ENCODE assay signal across 7 mouse cellular contexts in genomic region chr14:6889521-6890012, GRCm38 (mm10). TPM values are rescaled to one million over a fixed set of nuclear protein-coding genes. Genes with fewer than 3 reads are reported as not detected.
DNase-seq lines count a peak whose midpoint lies in the region; ATAC-seq and TF ChIP-seq lines count a peak whose summit lies in the region.
"Not testable (repeated sequence)": the region's sequence is repeated elsewhere in the genome, so short reads cannot be mapped to it uniquely, and the experiment has no call there.

Gene Gm3667, minus strand, starts transcription at chr14:6889962.

- not testable (repeated sequence) for H3K27me3 ChIP-seq in forebrain, embryonic 16.5 days (replicated peaks; ENCODE audit: control insufficient read depth, insufficient read depth, low read length); heart, embryonic 14.5 days (ENCODE audit: control insufficient read depth, insufficient read depth, low read length); lung, embryonic 16.5 days (ENCODE audit: control insufficient read depth, insufficient read depth, low read depth, low read length); neural tube, embryonic 14.5 days (ENCODE audit: control insufficient read depth, insufficient read depth, low read length)

- peak; percentile 1 for DNase-seq in induced T-regulatory cell, adult 2 months (ENCODE audit: low read depth)
- not testable (repeated sequence) for DNase-seq in layer of hippocampus, adult 2 months (ENCODE audit: low spot score in 2 of 2)

- not testable (repeated sequence) for ATAC-seq in forebrain, embryonic 16.5 days; heart, embryonic 14.5 days (ENCODE audit: insufficient number of reproducible peaks, insufficient read depth, low FRiP score, low read depth); lung, embryonic 16.5 days (ENCODE audit: low read depth); neural tube, embryonic 14.5 days (ENCODE audit: low read depth)

- not testable (repeated sequence) for H3K36me3 ChIP-seq in forebrain, embryonic 16.5 days (ENCODE audit: control insufficient read depth, insufficient read depth); heart, embryonic 14.5 days (ENCODE audit: control insufficient read depth, insufficient read depth, low read length); lung, embryonic 16.5 days (ENCODE audit: control insufficient read depth, insufficient read depth, low read length); neural tube, embryonic 14.5 days (ENCODE audit: control insufficient read depth, insufficient read depth, low read length)

- H3K27ac ChIP-seq in cortical plate, adult 2 months (ENCODE audit: insufficient read depth, low read length); forebrain, embryonic 16.5 days (ENCODE audit: low read length); heart, embryonic 14.5 days (replicated peaks in 1 of 2; ENCODE audit: control insufficient read depth in 1 of 2, insufficient read depth in 1 of 2, low read depth in 2 of 2, low read length in 2 of 2); layer of hippocampus, adult 2 months; lung, embryonic 16.5 days (ENCODE audit: low read length); neural tube, embryonic 14.5 days (ENCODE audit: low read depth, low read length): not testable (repeated sequence)

- not testable (repeated sequence) for TF ChIP-seq CTCF in cortical plate, adult 2 months (IDR thresholded peaks at IDR 0.05; ENCODE audit: extremely low read depth, insufficient read depth, low read length); layer of hippocampus, adult 2 months (conservative IDR thresholded peaks at IDR 0.05)

- WGBS in forebrain, embryonic 16.5 days, result 0% methylated on average over 7 of the region's 43 CpGs
- 0% methylated on average over 3 of the region's 43 CpGs for WGBS in heart, embryonic 14.5 days
- 0% methylated on average over 4 of the region's 43 CpGs for WGBS in lung, embryonic 16.5 days
- 0% methylated on average over 1 of the region's 43 CpGs for WGBS in neural tube, embryonic 14.5 days

- not testable (repeated sequence) for H3K4me1 ChIP-seq in cortical plate, adult 2 months (ENCODE audit: control insufficient read depth, insufficient read depth, low read length); forebrain, embryonic 16.5 days (replicated peaks; ENCODE audit: control insufficient read depth, insufficient read depth, low read length); heart, embryonic 14.5 days (ENCODE audit: control insufficient read depth in 2 of 2, insufficient read depth in 2 of 2, low read length in 2 of 2); lung, embryonic 16.5 days (replicated peaks; ENCODE audit: control insufficient read depth, insufficient read depth, low read length); neural tube, embryonic 14.5 days (ENCODE audit: control insufficient read depth, insufficient read depth, low read length)

- peak within 1 kb of the TSS; percentile 36 for H3K9ac ChIP-seq in forebrain, embryonic 16.5 days (replicated peaks; ENCODE audit: low read depth, low read length)
- H3K9ac ChIP-seq in heart, embryonic 14.5 days (ENCODE audit: low read length); lung, embryonic 16.5 days (ENCODE audit: low read length): not testable (repeated sequence)
- H3K9ac ChIP-seq in neural tube, embryonic 14.5 days (replicated peaks; ENCODE audit: low read depth, low read length), result peak within 1 kb of the TSS; percentile 39; the same call in 1 of the 2 replicates

- peak within 1 kb of the TSS; percentile 38 for H3K4me3 ChIP-seq in cortical plate, adult 2 months (ENCODE audit: insufficient read depth, low read length)
- H3K4me3 ChIP-seq in forebrain, embryonic 16.5 days (replicated peaks; ENCODE audit: low read length), result peak within 1 kb of the TSS; percentile 41
- H3K4me3 ChIP-seq in heart, embryonic 14.5 days (ENCODE audit: control insufficient read depth in 1 of 2, insufficient read depth in 1 of 2, low read depth in 1 of 2, low read length in 2 of 2), result peak within 1 kb of the TSS; percentile 34 to 37
- peak within 1 kb of the TSS; percentile 48 for H3K4me3 ChIP-seq in layer of hippocampus, adult 2 months
- peak within 1 kb of the TSS; percentile 34 for H3K4me3 ChIP-seq in lung, embryonic 16.5 days (ENCODE audit: low read length)
- peak within 1 kb of the TSS; percentile 32 for H3K4me3 ChIP-seq in neural tube, embryonic 14.5 days (ENCODE audit: low read depth, low read length)

- H3K4me2 ChIP-seq in forebrain, embryonic 16.5 days (ENCODE audit: low read length), result peak within 1 kb of the TSS; percentile 47
- H3K4me2 ChIP-seq in heart, embryonic 14.5 days (ENCODE audit: low read length), result peak within 1 kb of the TSS; percentile 64
- peak within 1 kb of the TSS; percentile 52 for H3K4me2 ChIP-seq in lung, embryonic 16.5 days (ENCODE audit: low read depth, low read length)
- peak within 1 kb of the TSS; percentile 41 for H3K4me2 ChIP-seq in neural tube, embryonic 14.5 days (ENCODE audit: low read depth, low read length)

- not testable (repeated sequence) for H3K9me3 ChIP-seq in forebrain, embryonic 16.5 days (ENCODE audit: control insufficient read depth, low read length); heart, embryonic 14.5 days (ENCODE audit: control insufficient read depth, low read length); lung, embryonic 16.5 days (ENCODE audit: control insufficient read depth, low read length); neural tube, embryonic 14.5 days (ENCODE audit: control insufficient read depth, low read length)

- not testable (repeated sequence) for TF ChIP-seq POLR2A in cortical plate, adult 2 months (IDR thresholded peaks at IDR 0.05; ENCODE audit: extremely low read depth, insufficient read depth, low read length)

RNA-seq across cellular contexts. Expression of gene Gm3667, which starts in this region (rescaled TPM):
- 3.6 and 3.7 TPM in 2 replicates for polyA plus RNA-seq in cortical plate, adult 2 months (2012; rRNA removed)
- 7.2 and 9.8 TPM in 2 replicates for polyA plus RNA-seq in forebrain, embryonic 16.5 days (2015; fragmentation: Nextera tagmentation; extraction: Ambion mirVana)
- 0.75 and 1.9 TPM in 2 replicates for polyA plus RNA-seq in heart, embryonic 14.5 days (2014; fragmentation: Nextera tagmentation; extraction: Ambion mirVana)
- 1 to 10 TPM in 1 of 2 experiments, under 1 TPM in 1; 0.93 to 1.2 TPM for total RNA-seq in layer of hippocampus, adult 2 months (2021)
- polyA plus RNA-seq in lung, embryonic 16.5 days (2015; fragmentation: Nextera tagmentation; extraction: Ambion mirVana), result 0.73 and 0.74 TPM in 2 replicates
- 10.6 and 13.4 TPM in 2 replicates for polyA plus RNA-seq in neural tube, embryonic 14.5 days (2014; fragmentation: Nextera tagmentation; extraction: Ambion mirVana)
